Mouse (Mus musculus) spleen, adult 12 weeks (tissue): ENCODE data around the gene Gm20388.
A peak's percentile ranks its signal among the peaks of the same experiment; 100 is the strongest.

Experiments
- DNase-seq: peaks from one replicate; pipeline ENCODE4 v3.0.0; 2022; ENCODE audit warnings: low spot score

Gene Gm20388

GRCm38 (mm10) chr8:120610824-120611223 is 700.2 kb downstream of the Gm20388 start:
- DNase-seq: no peak

GRCm38 (mm10) chr8:120614491-120614890 is 703.9 kb downstream of the Gm20388 start:
- DNase-seq: no peak

GRCm38 (mm10) chr8:120616663-120617626 is 706.3 kb downstream of the Gm20388 start:
- DNase-seq: no peak

GRCm38 (mm10) chr8:120618110-120618509 is 707.5 kb downstream of the Gm20388 start:
- peak; percentile 52 for DNase-seq

- DNase-seq: no peak
Observed at GRCm38 (mm10) chr8:120619235-120620180, 708.9 kb downstream of the Gm20388 start.

GRCm38 (mm10) chr8:120620441-120620840 is 709.8 kb downstream of the Gm20388 start:
- DNase-seq: no peak

- no peak for DNase-seq
Observed at GRCm38 (mm10) chr8:120622161-120622560, 711.5 kb downstream of the Gm20388 start.

GRCm38 (mm10) chr8:120623608-120624007 is 713.0 kb downstream of the Gm20388 start:
- no peak for DNase-seq

- no peak for DNase-seq
Observed at GRCm38 (mm10) chr8:120626461-120626860, 715.8 kb downstream of the Gm20388 start.

- DNase-seq: no peak
Observed at GRCm38 (mm10) chr8:120627298-120627697, 716.7 kb downstream of the Gm20388 start.

- DNase-seq: no peak
Observed at GRCm38 (mm10) chr8:120630031-120630430, 719.4 kb downstream of the Gm20388 start.

- DNase-seq: no peak
Observed at GRCm38 (mm10) chr8:120630848-120631247, 720.2 kb downstream of the Gm20388 start.

- no peak for DNase-seq
Observed at GRCm38 (mm10) chr8:120631441-120632375, 721.1 kb downstream of the Gm20388 start.

GRCm38 (mm10) chr8:120632969-120633664 is 722.5 kb downstream of the Gm20388 start:
- DNase-seq: no peak

GRCm38 (mm10) chr8:120633665-120634271 is 723.1 kb downstream of the Gm20388 start:
- DNase-seq: no peak

GRCm38 (mm10) chr8:120634329-120634839 is 723.7 kb downstream of the Gm20388 start:
- peak; percentile 18 for DNase-seq

GRCm38 (mm10) chr8:120641245-120641644 is 730.6 kb downstream of the Gm20388 start:
- no peak for DNase-seq

GRCm38 (mm10) chr8:120642031-120642662 is 731.5 kb downstream of the Gm20388 start:
- no peak for DNase-seq

- no peak for DNase-seq
Observed at GRCm38 (mm10) chr8:120644663-120645062, 734.0 kb downstream of the Gm20388 start.

- no peak for DNase-seq
Observed at GRCm38 (mm10) chr8:120647532-120647931, 736.9 kb downstream of the Gm20388 start, which contains the start of gene 1190005I06Rik. Gene 1190005I06Rik (minus strand): TSS chr8:120647632.
